Mouse (Mus musculus) liver, embryonic 14.5 days (tissue): ENCODE measurements around the gene Abr. TPM values are rescaled to one million over a fixed set of nuclear protein-coding genes. Genes with fewer than 3 reads are reported as not detected.

Experiments
- ATAC-seq: fragments of 200-750 bp; cut with Nextera tagmentation; 2 replicates; pipeline ENCODE4 v1.8.0; 2017; ENCODE audit warnings: moderate number of reproducible peaks, mild to moderate bottlenecking, moderate library complexity; ENCODE audit not compliant: insufficient read depth
- DNase-seq, 3 experiments: peaks; one replicate each; pipeline ENCODE4 v3.0.0-alpha.2; 2012 to 2013; ENCODE audit warnings: low read depth in 3 of 3, low spot score in 3 of 3
- H3K27ac ChIP-seq: fragments of 300-500 bp; sonication (generic); 2 replicates; pipeline ENCODE4 v1.5.1; 2014; ENCODE audit warnings: moderate library complexity, mild to moderate bottlenecking, control low read depth, inconsistent platforms
- H3K27me3 ChIP-seq: fragments of 300-500 bp; sonication (generic); 2 replicates; pipeline ENCODE4 v1.6.1; 2014; ENCODE audit warnings: mild to moderate bottlenecking, low read length, moderate library complexity; ENCODE audit not compliant: control insufficient read depth, insufficient read depth
- H3K36me3 ChIP-seq: fragments of 300-500 bp; sonication (generic); replicated peaks from 2 replicates; pipeline ENCODE4 v1.6.1; 2014; ENCODE audit warnings: low read depth; ENCODE audit not compliant: control insufficient read depth, insufficient read depth
- H3K4me1 ChIP-seq, 2 experiments: fragments of 200-500 bp in 1 of 2; fragments of 300-500 bp in 1 of 2; sonication (generic) in 1 of 2; replicated peaks; 2 replicates each; pipeline ENCODE4 v1.6.1; 2012 to 2014; ENCODE audit warnings: antibody characterized with exemption in 1 of 2, inconsistent platforms in 1 of 2, low read length in 1 of 2; ENCODE audit not compliant: control insufficient read depth in 2 of 2, insufficient read depth in 2 of 2
- H3K4me2 ChIP-seq: fragments of 300-500 bp; sonication (generic); 2 replicates; pipeline ENCODE4 v1.6.1; 2014; ENCODE audit warnings: low read depth, mild to moderate bottlenecking, control low read depth, moderate library complexity
- H3K4me3 ChIP-seq, 2 experiments: fragments of 200-500 bp in 1 of 2; fragments of 300-500 bp in 1 of 2; sonication (generic) in 1 of 2; 2 replicates each; pipeline ENCODE4 v1.5.1; 2012 to 2014; ENCODE audit warnings: low read depth in 2 of 2, low read length in 2 of 2, mild to moderate bottlenecking in 2 of 2, control low read depth in 1 of 2, inconsistent platforms in 1 of 2, moderate library complexity in 1 of 2; ENCODE audit not compliant: insufficient read depth in 1 of 2
- H3K9ac ChIP-seq: fragments of 300-500 bp; sonication (generic); replicated peaks from 2 replicates; pipeline ENCODE4 v1.6.1; 2014; ENCODE audit warnings: mild to moderate bottlenecking, control low read depth, moderate library complexity
- H3K9me3 ChIP-seq: fragments of 300-500 bp; sonication (generic); 2 replicates; pipeline ENCODE4 v1.6.1; 2016; ENCODE audit warnings: low read length, mixed read lengths; ENCODE audit not compliant: control insufficient read depth
- CTCF ChIP-seq: IDR thresholded peaks from 2 replicates; pipeline ENCODE4 v1.5.1; 2016; ENCODE audit warnings: antibody characterized with exemption, low read depth, control low read depth
- EP300 ChIP-seq: IDR thresholded peaks from 2 replicates; pipeline ENCODE4 v1.6.1; 2016; ENCODE audit warnings: antibody characterized with exemption, low read depth
- WGBS: fragments of 180-500 bp; shearing (Covaris S2); extraction: QIAGEN DNeasy Blood & Tissue Kit; methylation state at CpG from one replicate; pipeline ENCODE4 v1.1.7; 2014; ENCODE audit not compliant: insufficient replicate concordance; 5-methylcytosine and 5-hydroxymethylcytosine counted together
- polyA plus RNA-seq, 2 experiments: library from polyadenylated mRNA; depleted of rRNA in 1 of 2; stranded (reverse) in 1 of 2; unstranded in 1 of 2; fragments of >200 nt; fragmentation: Nextera tagmentation in 1 of 2; extraction: Ambion mirVana in 1 of 2; gene quantifications; 2 replicates each; pipeline versions ENCODE4 v1.2.1 to v1.2.3; 2012 to 2014

Gene Abr
- polyA plus RNA-seq, 2 experiments = 2.3 to 3.3 TPM

DNA sequence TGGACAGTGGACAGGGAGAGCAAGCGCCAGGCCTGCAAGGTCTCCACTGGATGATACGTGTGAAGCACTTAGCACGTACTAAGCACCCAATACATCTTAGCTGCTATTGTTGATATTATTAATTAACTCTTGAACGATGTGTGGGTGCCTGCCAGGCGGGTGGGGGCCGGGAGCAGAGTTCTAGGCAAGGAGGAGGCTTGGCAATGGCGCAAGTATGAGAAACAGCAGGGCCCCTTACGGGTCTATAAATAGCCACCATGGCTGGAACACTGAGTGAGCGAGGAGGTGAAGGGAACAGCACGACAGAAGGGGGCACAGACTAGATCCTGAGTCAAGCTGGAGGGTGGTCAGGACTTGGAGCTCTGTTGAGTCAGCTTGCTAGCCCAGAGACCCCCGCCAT is 107.0 kb downstream of the Abr start:
- H3K4me3 ChIP-seq = no peak overlapping the region
- TF ChIP-seq CTCF (no peak), EP300 (no peak)
- H3K9ac ChIP-seq = no peak overlapping the region
- ATAC-seq = no peak
- H3K4me1 ChIP-seq = no peaks in the 10 kb centered on the region
- H3K27me3 ChIP-seq = no peaks in the 10 kb centered on the region
- no peak overlapping the region for H3K4me2 ChIP-seq
- no peak overlapping the region for H3K27ac ChIP-seq
- 52% methylated on average over 11 of the region's 11 CpGs for WGBS
- no peaks in the 10 kb centered on the region for H3K36me3 ChIP-seq
- DNase-seq = no peak
- no peaks in the 10 kb centered on the region for H3K9me3 ChIP-seq

DNA sequence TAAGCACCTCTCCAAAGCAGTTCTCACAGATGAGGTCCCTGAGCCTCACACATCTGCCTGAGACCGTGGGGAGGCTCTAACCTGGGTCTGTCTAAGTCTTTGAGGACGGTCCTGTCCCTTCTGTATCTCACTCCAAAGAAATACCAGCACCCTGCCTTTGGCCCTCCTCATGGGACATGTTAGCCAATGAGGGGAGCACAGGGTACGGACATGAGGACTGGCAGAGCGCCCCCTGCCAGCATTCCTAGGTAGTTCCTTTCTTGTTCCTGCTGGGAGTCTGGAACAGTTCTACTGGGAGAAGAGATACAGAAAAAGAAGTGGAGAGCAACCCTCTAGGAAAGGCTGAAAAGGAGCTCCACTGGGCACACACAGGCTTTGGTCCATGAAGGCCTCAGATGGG is 111.1 kb downstream of the Abr start:
- WGBS = 39% methylated on average over 4 of the region's 4 CpGs
- H3K27me3 ChIP-seq = no peaks in the 10 kb centered on the region
- H3K4me2 ChIP-seq = no peak overlapping the region
- H3K4me1 ChIP-seq = no peaks in the 10 kb centered on the region
- ATAC-seq (no peak), DNase-seq (no peak)
- peak; percentile 46 for TF ChIP-seq CTCF
- no peak for TF ChIP-seq EP300
- no peak overlapping the region for H3K27ac ChIP-seq
- H3K36me3 ChIP-seq = no peaks in the 10 kb centered on the region
- H3K4me3 ChIP-seq = no peak overlapping the region
- no peaks in the 10 kb centered on the region for H3K9me3 ChIP-seq
- no peak overlapping the region for H3K9ac ChIP-seq

- ATAC-seq (no peak), DNase-seq (no peak)
- no peaks in the 10 kb centered on the region for H3K27me3 ChIP-seq
- WGBS = 48% methylated on average over 13 of the region's 13 CpGs
- no peak overlapping the region for H3K4me3 ChIP-seq
- no peaks in the 10 kb centered on the region for H3K9me3 ChIP-seq
- no peak overlapping the region for H3K9ac ChIP-seq
- H3K36me3 ChIP-seq = no peaks in the 10 kb centered on the region
- H3K27ac ChIP-seq = no peak overlapping the region
- no peaks in the 10 kb centered on the region for H3K4me1 ChIP-seq
- TF ChIP-seq CTCF (no peak), EP300 (no peak)
- H3K4me2 ChIP-seq = no peak overlapping the region
Measured at GRCm38 (mm10) chr11:76509751-76510723, 112.1 kb downstream of the Abr start.

DNA sequence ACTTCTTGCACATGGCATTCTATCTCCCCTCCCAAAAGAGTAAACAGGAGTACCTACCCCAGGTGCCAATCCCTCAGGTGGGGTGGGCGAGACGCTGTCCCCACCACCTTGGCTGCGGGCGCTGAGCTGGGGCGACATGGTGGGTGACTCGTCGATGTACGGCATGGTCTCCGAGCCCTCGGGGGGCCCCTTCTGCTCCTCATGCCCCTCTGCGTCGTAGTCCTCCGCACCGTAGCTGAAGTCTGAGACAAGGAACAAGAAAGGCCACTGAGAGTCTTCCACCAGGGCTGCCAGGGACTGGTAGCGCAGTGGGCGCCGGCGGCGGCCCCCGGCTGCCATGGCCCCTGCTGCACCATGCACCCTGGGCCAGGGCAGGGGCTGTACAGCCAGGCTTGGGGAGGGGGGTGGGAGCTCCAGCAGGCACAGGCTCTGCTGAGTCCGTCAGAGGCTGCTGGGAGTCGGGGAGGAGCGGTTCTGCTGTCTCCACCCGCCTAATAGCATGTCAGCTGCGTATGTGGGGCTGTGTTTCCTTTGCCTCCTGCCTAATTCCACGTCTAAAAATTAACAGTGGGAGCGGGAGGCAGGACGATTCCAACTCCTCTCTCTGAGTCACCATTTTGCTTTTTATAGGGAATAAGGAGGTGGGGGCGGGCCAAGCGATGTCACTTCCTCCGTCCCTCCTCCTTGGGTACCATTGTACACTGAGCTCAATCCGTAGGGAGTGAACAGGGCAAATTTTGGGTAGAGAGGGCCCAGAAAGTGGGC is 113.1 kb downstream of the Abr start:
- Histone ChIP-seq H3K27ac (no peak overlapping the region), H3K27me3 (no peaks in the 10 kb centered on the region), H3K9me3 (no peaks in the 10 kb centered on the region), H3K4me1 (no peaks in the 10 kb centered on the region), H3K4me3 (no peak overlapping the region), H3K36me3 (no peaks in the 10 kb centered on the region), H3K9ac (no peak overlapping the region), H3K4me2 (no peak overlapping the region)
- TF ChIP-seq CTCF (no peak), EP300 (no peak)
- no peak for ATAC-seq
- 78% methylated on average over 32 of the region's 32 CpGs for WGBS
- no peak for DNase-seq

DNA sequence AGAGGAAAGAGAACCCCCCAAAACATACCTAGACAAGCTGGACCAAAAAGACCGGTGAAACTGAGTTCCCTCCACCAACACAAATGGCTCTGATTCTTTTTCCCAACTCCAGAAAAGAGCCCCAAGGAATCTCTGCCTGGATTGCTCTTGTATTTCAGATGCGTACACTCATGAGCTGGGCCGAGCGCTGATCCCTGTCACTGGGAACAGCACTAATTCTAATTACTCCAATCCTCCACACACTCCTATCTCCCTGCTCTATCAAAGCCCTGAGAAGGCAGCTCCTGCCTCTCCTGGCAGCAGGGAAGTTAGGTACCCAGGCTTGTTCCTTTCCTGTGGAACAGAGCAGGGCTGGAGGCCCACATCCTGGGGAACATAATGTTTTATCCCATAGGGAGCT is 114.0 kb downstream of the Abr start:
- WGBS = 80% methylated on average over 4 of the region's 4 CpGs
- no peak overlapping the region for H3K4me3 ChIP-seq
- no peaks in the 10 kb centered on the region for H3K4me1 ChIP-seq
- DNase-seq = no peak
- ATAC-seq = no peak
- H3K4me2 ChIP-seq = no peak overlapping the region
- TF ChIP-seq EP300 (no peak), CTCF (no peak)
- H3K36me3 ChIP-seq = no peaks in the 10 kb centered on the region
- H3K9ac ChIP-seq = no peak overlapping the region
- H3K9me3 ChIP-seq = no peaks in the 10 kb centered on the region
- H3K27ac ChIP-seq = no peak overlapping the region
- no peaks in the 10 kb centered on the region for H3K27me3 ChIP-seq
